Mouse (Mus musculus): ENCODE results near the gene Acaa1b. TPM values are rescaled to one million over a fixed set of nuclear protein-coding genes. Genes with fewer than 3 reads are reported as not detected.

Gene Acaa1b
- polyA plus RNA-seq, 1 experiment from 2014 or later, result 0.63 TPM

GRCm38 (mm10) chr9:119149601-119150000 lies 7.3 kb downstream of the Acaa1b start:
- Histone ChIP-seq H3K36me3 (ENCODE audit: control insufficient read depth, insufficient read depth, low read length) (no peaks in the 10 kb centered on the region), H3K9me3 (ENCODE audit: control insufficient read depth, low read length) (no peaks in the 10 kb centered on the region), H3K4me3 (ENCODE audit: low read depth, low read length) (no peak overlapping the region), H3K4me1 (replicated peaks; ENCODE audit: control insufficient read depth, insufficient read depth, low read length) (no peaks in the 10 kb centered on the region), H3K27ac (ENCODE audit: low read depth, low read length) (no peak overlapping the region), H3K4me2 (no peak overlapping the region), H3K9ac (ENCODE audit: low read depth, low read length) (no peak overlapping the region), H3K27me3 (replicated peaks; ENCODE audit: control insufficient read depth, insufficient read depth, low read length) (no peaks in the 10 kb centered on the region)
- 18% methylated on average over 5 of the region's 5 CpGs for WGBS
- DNase-seq (ENCODE audit: low spot score) (peak; percentile 65), ATAC-seq (replicated peaks; ENCODE audit: low FRiP score) (no peak)

GRCm38 (mm10) chr9:119146098-119146770 lies 10.7 kb downstream of the Acaa1b start:
- Histone ChIP-seq H3K4me1 (replicated peaks; ENCODE audit: control insufficient read depth, insufficient read depth, low read length) (no peaks in the 10 kb centered on the region), H3K4me3 (ENCODE audit: low read depth, low read length) (no peak overlapping the region), H3K9ac (ENCODE audit: low read depth, low read length) (no peak overlapping the region), H3K9me3 (ENCODE audit: control insufficient read depth, low read length) (no peaks in the 10 kb centered on the region), H3K27me3 (replicated peaks; ENCODE audit: control insufficient read depth, insufficient read depth, low read length) (no peaks in the 10 kb centered on the region), H3K36me3 (ENCODE audit: control insufficient read depth, insufficient read depth, low read length) (no peaks in the 10 kb centered on the region), H3K4me2 (no peak overlapping the region), H3K27ac (ENCODE audit: low read depth, low read length) (no peak overlapping the region)
- DNase-seq (ENCODE audit: low spot score) (no peak), ATAC-seq (replicated peaks; ENCODE audit: low FRiP score) (no peak)
- 69% methylated on average over 12 of the region's 13 CpGs for WGBS

GRCm38 (mm10) chr9:119145638-119146037 lies 11.3 kb downstream of the Acaa1b start:
- H3K4me2 ChIP-seq, result no peak overlapping the region
- DNase-seq (ENCODE audit: low spot score), result no peak
- WGBS, result 57% methylated on average over 6 of the region's 6 CpGs

GRCm38 (mm10) chr9:119145137-119145536 lies 11.8 kb downstream of the Acaa1b start:
- ATAC-seq (replicated peaks; ENCODE audit: low FRiP score) (no peak), DNase-seq (ENCODE audit: low spot score) (no peak)
- Histone ChIP-seq H3K36me3 (ENCODE audit: control insufficient read depth, insufficient read depth, low read length) (no peaks in the 10 kb centered on the region), H3K4me3 (ENCODE audit: low read depth, low read length) (no peak overlapping the region), H3K9me3 (ENCODE audit: control insufficient read depth, low read length) (no peaks in the 10 kb centered on the region), H3K9ac (ENCODE audit: low read depth, low read length) (no peak overlapping the region), H3K27ac (ENCODE audit: low read depth, low read length) (no peak overlapping the region), H3K27me3 (replicated peaks; ENCODE audit: control insufficient read depth, insufficient read depth, low read length) (no peaks in the 10 kb centered on the region), H3K4me1 (replicated peaks; ENCODE audit: control insufficient read depth, insufficient read depth, low read length) (no peaks in the 10 kb centered on the region), H3K4me2 (no peak overlapping the region)
- WGBS, result 61% methylated on average over 10 of the region's 10 CpGs

More at GRCm38 (mm10) chr9:119145638-119146037, 11.3 kb downstream of the Acaa1b start:
- no peak overlapping the region for H3K9ac ChIP-seq (ENCODE audit: low read depth, low read length)
- H3K9me3 ChIP-seq (ENCODE audit: control insufficient read depth, low read length), result no peaks in the 10 kb centered on the region
- no peak for ATAC-seq (replicated peaks; ENCODE audit: low FRiP score)
- H3K36me3 ChIP-seq (ENCODE audit: control insufficient read depth, insufficient read depth, low read length), result no peaks in the 10 kb centered on the region
- H3K27me3 ChIP-seq (replicated peaks; ENCODE audit: control insufficient read depth, insufficient read depth, low read length), result no peaks in the 10 kb centered on the region
- H3K27ac ChIP-seq (ENCODE audit: low read depth, low read length), result no peak overlapping the region
- H3K4me1 ChIP-seq (replicated peaks; ENCODE audit: control insufficient read depth, insufficient read depth, low read length), result no peaks in the 10 kb centered on the region
- H3K4me3 ChIP-seq (ENCODE audit: low read depth, low read length), result no peak overlapping the region

GRCm38 (mm10) chr9:119144696-119145095 lies 12.2 kb downstream of the Acaa1b start:
- no peak for DNase-seq (ENCODE audit: low spot score)
- Histone ChIP-seq H3K27ac (ENCODE audit: low read depth, low read length) (no peak overlapping the region), H3K4me3 (ENCODE audit: low read depth, low read length) (no peak overlapping the region), H3K9ac (ENCODE audit: low read depth, low read length) (no peak overlapping the region), H3K4me2 (no peak overlapping the region), H3K36me3 (ENCODE audit: control insufficient read depth, insufficient read depth, low read length) (no peaks in the 10 kb centered on the region), H3K4me1 (replicated peaks; ENCODE audit: control insufficient read depth, insufficient read depth, low read length) (no peaks in the 10 kb centered on the region), H3K9me3 (ENCODE audit: control insufficient read depth, low read length) (no peaks in the 10 kb centered on the region), H3K27me3 (replicated peaks; ENCODE audit: control insufficient read depth, insufficient read depth, low read length) (no peaks in the 10 kb centered on the region)
- 87% methylated on average over 8 of the region's 8 CpGs for WGBS
- no peak for ATAC-seq (replicated peaks; ENCODE audit: low FRiP score)

GRCm38 (mm10) chr9:119143372-119143771 lies 13.5 kb downstream of the Acaa1b start:
- Histone ChIP-seq H3K27me3 (replicated peaks; ENCODE audit: control insufficient read depth, insufficient read depth, low read length) (no peaks in the 10 kb centered on the region), H3K4me2 (no peak overlapping the region), H3K9me3 (ENCODE audit: control insufficient read depth, low read length) (no peaks in the 10 kb centered on the region), H3K36me3 (ENCODE audit: control insufficient read depth, insufficient read depth, low read length) (no peaks in the 10 kb centered on the region), H3K27ac (ENCODE audit: low read depth, low read length) (no peak overlapping the region), H3K4me3 (ENCODE audit: low read depth, low read length) (no peak overlapping the region), H3K4me1 (replicated peaks; ENCODE audit: control insufficient read depth, insufficient read depth, low read length) (no peaks in the 10 kb centered on the region), H3K9ac (ENCODE audit: low read depth, low read length) (no peak overlapping the region)
- WGBS, result 64% methylated on average over 9 of the region's 9 CpGs
- ATAC-seq (replicated peaks; ENCODE audit: low FRiP score) (no peak), DNase-seq (ENCODE audit: low spot score) (no peak)

GRCm38 (mm10) chr9:119142066-119142465 lies 14.8 kb downstream of the Acaa1b start:
- no peaks in the 10 kb centered on the region for H3K9me3 ChIP-seq (ENCODE audit: control insufficient read depth, low read length)
- no peaks in the 10 kb centered on the region for H3K4me1 ChIP-seq (replicated peaks; ENCODE audit: control insufficient read depth, insufficient read depth, low read length)
- 73% methylated on average over 5 of the region's 5 CpGs for WGBS
- DNase-seq (ENCODE audit: low spot score), result no peak
- H3K27me3 ChIP-seq (replicated peaks; ENCODE audit: control insufficient read depth, insufficient read depth, low read length), result no peaks in the 10 kb centered on the region
- no peaks in the 10 kb centered on the region for H3K36me3 ChIP-seq (ENCODE audit: control insufficient read depth, insufficient read depth, low read length)
- ATAC-seq (replicated peaks; ENCODE audit: low FRiP score), result no peak
- no peak overlapping the region for H3K27ac ChIP-seq (ENCODE audit: low read depth, low read length)
- H3K4me2 ChIP-seq, result no peak overlapping the region
- H3K9ac ChIP-seq (ENCODE audit: low read depth, low read length), result no peak overlapping the region
- H3K4me3 ChIP-seq (ENCODE audit: low read depth, low read length), result no peak overlapping the region

GRCm38 (mm10) chr9:119138836-119139235 lies 18.1 kb downstream of the Acaa1b start:
- ATAC-seq (replicated peaks; ENCODE audit: low FRiP score), result no peak
- no peaks in the 10 kb centered on the region for H3K4me1 ChIP-seq (replicated peaks; ENCODE audit: control insufficient read depth, insufficient read depth, low read length)
- no peak overlapping the region for H3K9ac ChIP-seq (ENCODE audit: low read depth, low read length)
- H3K36me3 ChIP-seq (ENCODE audit: control insufficient read depth, insufficient read depth, low read length), result no peaks in the 10 kb centered on the region
- H3K4me2 ChIP-seq, result no peak overlapping the region
- DNase-seq (ENCODE audit: low spot score), result no peak
- H3K9me3 ChIP-seq (ENCODE audit: control insufficient read depth, low read length), result no peaks in the 10 kb centered on the region
- no peak overlapping the region for H3K4me3 ChIP-seq (ENCODE audit: low read depth, low read length)
- no peak overlapping the region for H3K27ac ChIP-seq (ENCODE audit: low read depth, low read length)
- no peaks in the 10 kb centered on the region for H3K27me3 ChIP-seq (replicated peaks; ENCODE audit: control insufficient read depth, insufficient read depth, low read length)
- 75% methylated on average over 2 of the region's 2 CpGs for WGBS

GRCm38 (mm10) chr9:119130692-119131091 lies 26.2 kb downstream of the Acaa1b start:
- Histone ChIP-seq H3K4me3 (ENCODE audit: low read depth, low read length) (no peak overlapping the region), H3K27ac (ENCODE audit: low read depth, low read length) (no peak overlapping the region), H3K9ac (ENCODE audit: low read depth, low read length) (no peak overlapping the region), H3K36me3 (ENCODE audit: control insufficient read depth, insufficient read depth, low read length) (no peaks in the 10 kb centered on the region), H3K27me3 (replicated peaks; ENCODE audit: control insufficient read depth, insufficient read depth, low read length) (no peaks in the 10 kb centered on the region), H3K4me2 (no peak overlapping the region), H3K9me3 (ENCODE audit: control insufficient read depth, low read length) (no peaks in the 10 kb centered on the region), H3K4me1 (replicated peaks; ENCODE audit: control insufficient read depth, insufficient read depth, low read length) (no peaks in the 10 kb centered on the region)
- DNase-seq (ENCODE audit: low spot score) (no peak), ATAC-seq (replicated peaks; ENCODE audit: low FRiP score) (no peak)
- 46% methylated on average over 5 of the region's 5 CpGs for WGBS

Data from liver, embryonic 11.5 days (tissue).